Mouse (Mus musculus) mesoderm, embryonic 11.5 days (tissue): ENCODE results near the gene Olfr918.

Source experiments
- DNase-seq: peaks from one replicate; pipeline ENCODE4 v3.0.0-alpha.2; 2012; ENCODE audit warnings: low read depth, low spot score

Olfr918 gene

DNA sequence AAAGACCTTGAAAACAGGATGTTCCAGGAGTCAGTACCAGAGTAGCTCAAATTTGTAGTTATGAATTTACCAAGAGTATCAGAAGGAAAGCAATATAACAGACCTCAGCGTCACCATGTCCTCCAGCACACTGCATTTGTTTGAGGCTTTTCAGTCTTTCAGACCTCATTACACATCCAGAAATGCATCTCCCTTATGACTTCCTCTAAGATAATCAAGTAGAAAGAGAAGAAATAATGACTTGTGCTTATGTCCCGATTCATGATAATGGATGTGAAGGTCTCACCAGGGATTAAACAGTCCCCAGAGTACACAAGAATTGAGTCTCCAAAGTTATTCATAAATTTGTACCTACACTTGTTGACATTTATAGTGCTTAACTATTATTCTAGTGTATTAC lies at the start of gene Olfr918:
Gene Olfr918, minus strand, starts transcription at position 101 of the 400 bp plus-strand sequence.
- no peak for DNase-seq

DNA sequence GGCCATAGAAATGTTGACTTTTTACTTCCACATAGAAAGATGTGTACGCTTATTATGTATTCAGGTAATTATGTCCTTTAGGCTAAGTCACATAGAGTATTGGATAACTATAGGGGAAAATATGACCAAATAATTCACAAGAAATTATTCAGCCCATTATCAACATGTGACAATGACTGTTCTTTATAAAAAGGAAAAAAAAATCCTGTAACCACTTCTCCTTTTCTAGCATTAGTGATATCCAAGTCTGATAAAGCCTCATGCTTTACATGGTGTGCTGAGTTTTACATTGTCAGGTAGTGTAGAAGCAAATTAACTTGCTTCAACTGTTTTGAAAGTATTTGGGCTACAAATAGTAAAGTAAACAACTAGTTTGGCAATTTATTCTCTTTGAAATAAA lies 49.6 kb upstream of the Olfr918 start:
- no peak for DNase-seq

DNA sequence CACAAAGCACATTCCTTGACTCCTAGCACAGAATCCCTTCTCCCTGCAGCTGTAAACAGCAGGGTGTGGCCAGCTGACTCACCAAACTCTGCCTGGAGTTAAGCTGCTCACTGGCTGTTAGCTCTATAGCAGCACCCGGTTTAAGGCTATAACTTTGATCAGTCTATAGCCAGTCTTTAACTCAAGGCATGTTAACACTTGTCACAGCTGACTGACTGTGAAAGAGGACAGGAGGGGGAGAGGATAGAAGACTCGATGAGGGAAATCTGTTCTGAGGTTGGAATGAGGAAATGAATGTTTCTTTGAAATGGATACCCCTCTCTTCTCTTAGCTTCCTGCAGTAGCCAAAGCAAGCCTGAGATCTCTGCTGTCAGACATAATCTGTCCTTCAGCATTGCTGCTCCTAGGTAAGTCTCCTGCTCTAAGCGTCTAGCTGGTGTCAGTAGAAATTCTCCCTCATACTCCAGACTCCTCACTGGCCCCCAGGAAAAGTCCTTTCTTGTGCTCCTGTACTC lies 44.6 kb upstream of the Olfr918 start:
- peak; percentile 5 for DNase-seq

DNA sequence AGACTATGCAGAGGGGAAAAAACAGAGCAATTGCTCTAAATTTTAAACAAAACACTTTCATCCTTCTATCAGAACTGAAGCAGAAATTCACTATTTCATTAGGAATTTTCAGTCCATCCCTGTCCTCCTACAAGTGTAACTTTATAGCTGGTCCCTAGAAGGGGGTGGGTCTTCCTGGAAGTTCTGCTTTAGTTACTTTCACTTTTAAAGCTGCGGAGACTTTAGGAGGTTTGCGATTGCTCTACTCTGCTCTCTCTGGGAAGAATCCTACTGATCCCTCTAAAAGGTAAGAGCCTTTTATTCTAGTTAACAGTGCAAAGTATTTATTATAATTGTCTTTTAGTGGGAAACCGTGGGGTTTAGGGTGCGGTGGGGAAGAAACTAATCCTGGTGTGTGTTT lies 43.7 kb upstream of the Olfr918 start, which contains the start of gene Vwa5a:
Gene Vwa5a, plus strand, starts transcription at position 167 of the 400 bp plus-strand sequence.
- peak; percentile 22 for DNase-seq

DNA sequence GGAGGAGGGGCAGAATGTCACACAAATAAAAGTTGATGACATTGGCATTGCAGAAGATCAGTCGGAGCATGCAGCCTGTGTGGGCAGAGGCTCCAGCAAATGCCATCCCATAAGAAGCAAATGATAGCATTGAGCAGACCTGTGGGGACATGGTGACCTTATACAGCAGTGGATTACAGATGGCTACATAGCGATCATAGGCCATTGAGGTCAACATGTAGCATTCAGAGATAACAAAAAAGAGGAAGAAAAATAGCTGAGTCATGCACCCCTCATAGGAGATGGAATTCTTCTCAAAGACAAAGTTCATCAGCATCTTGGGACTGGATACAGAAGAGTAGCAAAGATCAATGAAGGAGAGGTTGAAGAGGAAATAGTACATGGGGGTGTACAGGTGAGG lies 1.5 kb downstream of the Olfr918 start:
- DNase-seq = no peak

DNA sequence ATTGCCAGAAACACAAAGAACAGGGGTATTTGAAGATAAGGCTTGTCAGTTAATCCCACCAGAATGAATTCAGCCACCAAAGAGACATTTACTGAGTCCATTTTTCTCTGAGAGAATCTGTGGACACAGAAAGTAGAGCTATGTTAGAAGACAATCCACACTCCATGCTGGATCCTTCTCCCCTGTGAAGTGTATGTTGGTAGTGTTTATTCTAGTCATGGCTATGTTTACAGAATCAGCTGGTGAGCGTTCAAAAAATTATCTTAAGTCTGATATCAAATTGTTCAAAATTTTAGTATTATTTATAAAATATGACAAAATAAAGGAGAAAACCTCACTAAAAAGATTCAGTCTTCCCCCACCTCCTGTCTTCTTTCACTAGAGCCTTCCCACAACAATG lies 8.7 kb downstream of the Olfr918 start, which contains the start of gene Olfr917:
Gene Olfr917, minus strand, starts transcription at position 101 of the 400 bp plus-strand sequence.
- no peak for DNase-seq

DNA sequence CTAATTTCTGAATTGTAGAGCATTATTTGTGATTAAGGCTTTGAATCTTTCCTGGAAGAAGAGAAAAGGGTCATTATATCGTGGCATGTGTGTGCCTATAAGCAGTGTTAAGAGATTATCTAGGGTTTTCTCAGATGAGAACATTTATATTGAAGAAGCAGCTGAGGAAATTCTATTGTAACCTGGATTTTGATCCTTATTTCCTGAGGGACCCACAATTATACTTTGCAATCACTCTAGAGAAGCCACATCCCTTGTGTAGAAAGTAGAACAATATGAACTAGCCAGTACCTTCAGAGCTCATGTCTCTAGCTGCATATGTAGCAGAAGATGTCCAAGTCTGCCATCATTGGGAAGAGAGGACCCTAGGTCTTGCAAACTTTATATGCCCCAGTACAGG lies 14.6 kb downstream of the Olfr918 start, which contains the start of gene Olfr916:
Gene Olfr916, minus strand, starts transcription at position 101 of the 400 bp plus-strand sequence.
- no peak for DNase-seq

DNA sequence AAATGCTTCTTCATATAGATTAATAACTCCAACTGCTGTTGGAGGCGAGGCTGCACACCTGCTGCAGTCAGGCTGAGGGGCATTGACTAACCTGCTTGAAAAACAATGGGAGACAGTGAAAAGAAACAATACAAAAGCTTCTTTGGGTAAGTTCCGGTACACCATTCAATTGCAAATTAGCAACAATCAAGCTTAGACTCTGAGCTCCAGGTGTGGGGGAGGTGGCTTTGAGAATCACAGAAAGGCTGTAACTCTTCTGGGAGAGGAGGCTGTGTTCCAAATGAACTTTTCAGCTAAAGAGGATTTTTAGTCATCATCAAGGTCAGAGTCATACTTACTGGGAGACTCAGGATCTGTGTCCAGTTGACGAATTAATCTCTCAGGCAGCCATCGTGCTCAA lies 42.0 kb downstream of the Olfr918 start:
- DNase-seq = no peak
